Mouse (Mus musculus): ENCODE measurements around the gene Lnpk.

- no peak for TF ChIP-seq CTCF (IDR thresholded peaks at IDR 0.05; ENCODE audit: borderline replicate concordance, insufficient read depth, low read depth, low read length)
- TF ChIP-seq POLR2A (IDR thresholded peaks at IDR 0.05; ENCODE audit: borderline replicate concordance, insufficient read depth, low read length) = no peak
Measured at GRCm38 (mm10) chr2:74497851-74498250, 81.4 kb downstream of the Lnpk start.
